Mouse (Mus musculus) ovary, postnatal 10 days (tissue): ENCODE measurements around the gene Slc25a10.
"Not testable (repeated sequence)": the region's sequence is repeated elsewhere in the genome, so short reads cannot be mapped to it uniquely, and the experiment has no call there.

Source experiments
- DNase-seq: peaks from one replicate; pipeline ENCODE4 v3.0.0; 2022; ENCODE audit warnings: low spot score

The Slc25a10 gene

DNA sequence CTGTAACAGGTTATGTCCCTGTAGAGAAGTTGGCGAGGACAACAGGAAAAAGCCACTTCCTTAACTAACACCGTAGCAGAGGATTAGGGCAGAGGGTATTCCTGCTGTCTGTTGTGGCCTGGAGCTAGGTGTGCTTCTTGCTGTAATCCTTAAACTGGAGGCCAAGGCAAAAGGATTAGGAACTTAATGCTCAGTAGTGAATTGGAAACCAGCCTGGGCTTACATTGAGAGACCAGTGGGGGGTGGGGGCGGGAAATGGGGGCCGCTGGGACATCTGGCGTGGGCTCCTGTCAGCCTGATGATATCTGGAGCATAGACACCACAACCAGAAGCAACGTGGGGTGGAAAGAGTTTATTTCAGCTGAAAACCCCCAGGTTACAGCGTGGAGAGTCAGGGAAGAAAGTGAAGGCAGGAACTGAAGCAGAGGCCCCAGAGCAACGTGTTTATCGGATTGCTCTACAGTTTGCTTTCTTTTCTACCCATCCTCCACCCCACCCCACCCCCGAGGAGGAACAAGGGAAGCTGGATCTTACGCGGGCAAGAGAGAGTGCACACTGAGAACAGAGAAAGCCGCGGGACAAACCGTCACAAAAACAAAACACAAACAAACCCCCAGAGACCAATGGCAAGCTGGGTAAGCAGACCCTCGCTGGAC, 18.9 kb downstream of the Slc25a10 start:
- DNase-seq: no peak

DNA sequence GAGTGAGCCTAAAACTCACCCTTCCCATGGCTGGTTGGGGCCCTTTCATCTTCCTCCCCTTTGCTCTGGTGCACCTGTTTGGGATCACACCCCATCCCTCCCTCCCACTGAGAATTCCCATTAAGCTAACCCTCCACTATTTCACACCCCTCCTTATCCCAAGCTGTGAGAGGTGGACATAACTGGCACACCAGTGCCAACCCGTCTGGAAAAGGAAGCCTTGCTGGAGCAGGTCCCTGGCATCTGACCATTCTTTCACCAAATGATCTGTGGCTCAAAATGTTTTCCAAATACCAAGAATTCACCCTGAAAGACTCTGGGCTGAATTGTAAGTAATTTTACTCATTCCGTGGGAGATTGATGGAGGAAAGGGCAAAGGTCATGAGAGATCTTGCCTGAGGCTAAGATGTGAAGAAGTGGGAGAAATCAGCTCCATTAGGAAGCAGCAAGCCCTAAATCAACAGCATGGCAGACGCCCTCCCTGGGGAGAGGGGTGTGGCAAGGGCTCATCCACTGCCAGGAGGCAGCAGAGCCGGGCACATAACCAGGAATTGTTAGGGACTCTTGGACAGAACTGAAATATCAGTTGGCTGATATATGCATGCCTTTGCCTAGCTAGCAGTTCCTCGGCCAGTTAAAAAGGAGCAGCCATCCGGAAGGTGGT, 21.3 kb downstream of the Slc25a10 start:
- DNase-seq: no peak

DNA sequence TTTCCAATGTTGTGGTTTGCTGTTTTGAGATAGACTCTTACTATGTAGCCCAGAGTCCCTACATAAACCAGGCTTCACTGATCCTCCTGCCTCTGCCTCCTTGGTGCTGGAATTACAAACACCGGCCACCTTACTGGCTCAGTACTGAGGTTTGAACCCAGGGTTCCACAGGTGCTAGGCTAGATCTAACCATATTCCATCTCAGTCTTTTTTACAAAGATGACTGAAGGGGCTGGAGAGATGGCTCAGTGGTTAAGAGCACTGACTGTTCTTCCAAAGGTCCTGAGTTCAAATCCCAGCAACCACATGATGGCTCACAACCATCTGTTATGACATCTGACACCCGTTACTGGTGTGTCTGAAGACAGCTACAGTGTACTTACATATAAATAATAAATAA, 22.6 kb downstream of the Slc25a10 start:
- not testable (repeated sequence) for DNase-seq

DNA sequence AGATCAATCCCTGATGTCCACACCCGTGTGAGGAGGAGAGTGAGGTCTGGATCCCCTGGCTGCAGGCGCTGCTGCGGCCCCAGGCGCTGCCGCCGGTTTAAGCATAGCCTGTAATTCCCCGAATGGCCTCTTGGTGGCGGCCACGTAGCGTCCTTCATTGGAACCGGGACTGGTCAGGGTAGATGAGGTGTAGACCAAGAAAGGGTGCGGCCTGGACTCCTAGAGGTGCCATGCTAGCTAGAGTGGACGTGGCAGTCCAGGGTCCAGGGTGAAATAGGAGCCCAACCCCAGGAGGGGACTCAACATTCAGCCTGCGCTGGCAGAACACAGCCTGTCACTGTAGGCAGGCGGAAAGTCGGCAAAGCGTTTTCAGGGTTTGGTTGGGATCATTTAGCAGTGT, 24.0 kb downstream of the Slc25a10 start:
- peak; percentile 89 for DNase-seq

DNA sequence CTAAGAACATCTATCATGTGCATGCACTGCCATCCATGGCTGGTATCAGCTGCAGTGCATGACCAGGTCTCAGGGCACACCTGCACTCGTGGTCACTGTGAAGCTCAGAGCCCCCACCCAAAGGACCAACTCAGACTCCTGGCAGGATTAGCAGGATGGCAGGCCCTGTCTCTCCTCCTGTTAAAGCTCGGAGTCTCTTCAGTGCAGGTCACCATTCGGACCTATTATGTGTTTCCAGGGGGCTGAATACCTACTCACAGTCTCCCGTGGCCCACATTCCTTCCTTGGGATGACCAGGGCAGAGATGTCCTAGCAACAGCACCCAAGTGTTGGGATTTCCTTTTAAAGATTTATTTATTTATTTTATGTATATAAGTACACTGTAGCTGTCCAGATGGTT, 25.5 kb downstream of the Slc25a10 start:
- no peak for DNase-seq

DNA sequence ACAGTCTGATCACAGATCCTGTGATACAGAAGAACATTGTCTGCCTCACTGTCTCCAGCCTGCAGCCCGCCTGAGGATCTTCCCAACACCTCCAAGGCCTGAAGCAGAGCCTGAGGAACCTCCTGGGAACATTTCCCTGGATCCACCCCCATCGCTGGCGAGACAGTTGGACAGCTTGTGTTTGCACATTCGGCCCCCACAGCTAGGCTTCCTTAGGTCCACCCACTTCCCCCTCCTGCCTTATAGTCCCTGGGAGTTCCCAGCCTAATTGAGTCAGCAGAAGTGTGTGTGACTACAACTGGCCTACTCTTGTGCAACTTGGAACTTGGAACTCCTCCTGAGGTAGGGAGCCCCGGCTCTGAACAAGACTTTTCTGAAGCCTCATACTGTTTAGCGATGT, 26.4 kb downstream of the Slc25a10 start:
- no peak for DNase-seq

DNA sequence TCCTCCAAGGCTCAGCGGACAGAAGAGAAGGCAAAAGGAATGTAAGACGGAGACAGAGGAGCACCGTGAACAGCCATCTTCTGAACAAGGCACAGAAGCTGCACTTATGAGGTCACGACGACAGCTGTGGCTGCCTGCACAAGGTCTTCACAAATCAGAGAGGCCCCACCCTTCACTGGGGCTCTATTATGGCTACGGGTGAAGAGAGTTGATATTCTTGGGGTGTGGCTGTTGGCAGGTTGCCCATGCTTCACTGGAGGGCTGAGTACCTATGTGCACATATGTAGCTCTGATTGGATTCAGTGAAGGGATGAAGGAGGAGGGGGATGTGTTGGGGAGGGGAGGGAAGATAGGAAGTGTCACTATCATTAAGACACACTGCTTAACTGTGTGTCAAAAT, 26.9 kb downstream of the Slc25a10 start:
- DNase-seq: no peak

DNA sequence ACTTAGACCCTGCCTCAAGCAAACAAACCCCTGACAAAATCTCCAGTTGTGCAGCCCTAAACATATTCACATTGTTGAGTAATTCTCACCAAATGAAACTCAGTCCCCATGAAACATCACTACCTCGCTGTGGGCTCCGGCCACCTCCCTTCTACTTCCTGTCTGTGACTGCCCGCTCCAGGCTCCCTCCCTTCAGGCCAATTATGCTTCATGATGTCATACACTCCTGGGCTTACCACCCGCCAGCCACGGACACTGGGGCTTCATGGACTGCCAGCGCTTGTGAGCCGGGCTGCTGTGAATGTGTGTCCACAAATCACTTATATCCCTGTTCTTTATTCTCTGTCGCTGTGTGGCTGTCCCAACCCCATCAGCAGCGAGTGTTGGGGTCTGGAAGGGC, 28.1 kb downstream of the Slc25a10 start:
- DNase-seq: no peak

DNA sequence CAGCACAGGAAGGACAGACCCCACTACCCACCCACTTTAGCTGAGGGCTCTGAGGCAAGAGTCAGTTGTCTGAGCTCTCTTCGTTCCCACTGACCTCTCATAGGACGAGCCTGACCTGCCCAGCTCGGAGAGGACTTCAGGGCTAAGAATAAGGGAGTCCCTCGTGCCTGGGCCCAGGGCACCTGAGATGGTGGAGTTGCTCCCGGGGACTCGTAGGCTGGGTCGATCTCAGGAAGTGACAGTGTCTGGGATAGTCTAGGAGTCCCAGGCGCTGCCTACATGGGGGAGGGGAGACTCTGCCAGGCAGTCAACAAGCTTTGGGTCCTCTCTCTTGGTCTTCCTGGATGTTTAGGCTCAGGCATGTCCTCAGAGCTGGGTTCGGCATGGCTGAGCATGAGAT, 28.9 kb downstream of the Slc25a10 start:
- no peak for DNase-seq

DNA sequence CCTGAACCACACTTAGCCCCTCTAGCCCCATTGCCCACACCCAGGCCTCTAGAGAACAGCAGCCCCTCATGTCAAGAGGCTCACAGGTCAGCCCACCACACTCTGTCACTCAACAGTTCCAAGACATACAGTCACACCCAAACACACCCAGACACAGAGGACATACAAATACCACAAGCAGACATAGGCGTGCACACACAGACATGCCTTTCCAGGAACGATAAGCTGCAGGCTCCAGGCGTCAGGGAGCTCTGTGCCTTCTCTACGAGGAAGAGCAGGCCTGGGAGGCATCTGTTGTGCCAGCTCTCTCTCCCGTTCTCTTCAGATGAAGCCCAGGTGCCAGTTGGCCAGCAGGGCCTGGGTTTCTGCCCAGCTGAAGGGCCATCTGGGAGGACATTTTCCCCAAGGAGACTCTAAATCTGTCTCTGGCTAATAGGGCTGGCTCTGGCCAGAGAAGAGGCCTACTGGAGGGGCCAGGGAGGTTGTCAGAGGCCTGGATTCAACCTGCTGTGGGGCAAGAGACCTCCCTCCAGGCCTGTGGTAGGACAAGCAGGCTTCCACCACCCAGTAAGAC, 29.4 kb downstream of the Slc25a10 start:
- no peak for DNase-seq

DNA sequence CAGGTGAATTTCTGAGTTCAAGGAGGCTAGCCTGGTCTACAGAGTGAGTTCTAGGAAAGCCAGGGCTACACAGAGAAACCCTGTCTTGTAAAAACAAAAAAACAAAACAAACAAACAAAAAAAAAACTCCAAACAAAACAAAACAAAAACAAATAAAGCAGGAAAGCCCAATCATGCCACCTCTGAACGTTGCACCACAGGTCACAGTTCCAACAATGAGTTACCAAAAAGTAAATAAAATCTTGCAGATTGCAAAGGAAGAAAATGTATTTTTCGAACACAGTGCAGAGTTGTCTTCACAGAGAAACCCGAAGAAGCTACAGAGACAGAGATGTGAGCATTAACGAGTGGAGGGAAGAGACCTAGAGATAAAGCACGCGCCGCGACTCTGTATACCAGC, 30.9 kb downstream of the Slc25a10 start:
- no peak for DNase-seq

DNA sequence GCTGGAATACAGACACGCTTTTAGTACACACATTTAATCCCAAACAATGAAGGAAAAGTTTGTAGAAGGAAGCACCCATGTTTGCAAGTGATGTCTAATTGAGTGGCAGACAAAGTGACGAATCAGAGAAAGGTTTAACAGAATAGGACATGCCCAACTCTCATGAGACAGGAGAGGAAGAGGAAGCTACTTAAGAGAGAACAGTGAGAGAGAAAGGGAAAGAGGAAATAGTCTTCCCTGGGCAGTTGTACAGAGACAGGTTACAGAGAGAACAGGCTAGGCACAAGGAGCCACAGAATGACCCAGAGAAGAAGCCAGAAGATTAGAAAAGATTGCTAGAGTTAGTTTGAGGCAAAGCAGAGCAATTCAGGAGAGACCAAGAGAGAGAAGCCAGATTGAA, 34.3 kb downstream of the Slc25a10 start:
- DNase-seq: no peak

DNA sequence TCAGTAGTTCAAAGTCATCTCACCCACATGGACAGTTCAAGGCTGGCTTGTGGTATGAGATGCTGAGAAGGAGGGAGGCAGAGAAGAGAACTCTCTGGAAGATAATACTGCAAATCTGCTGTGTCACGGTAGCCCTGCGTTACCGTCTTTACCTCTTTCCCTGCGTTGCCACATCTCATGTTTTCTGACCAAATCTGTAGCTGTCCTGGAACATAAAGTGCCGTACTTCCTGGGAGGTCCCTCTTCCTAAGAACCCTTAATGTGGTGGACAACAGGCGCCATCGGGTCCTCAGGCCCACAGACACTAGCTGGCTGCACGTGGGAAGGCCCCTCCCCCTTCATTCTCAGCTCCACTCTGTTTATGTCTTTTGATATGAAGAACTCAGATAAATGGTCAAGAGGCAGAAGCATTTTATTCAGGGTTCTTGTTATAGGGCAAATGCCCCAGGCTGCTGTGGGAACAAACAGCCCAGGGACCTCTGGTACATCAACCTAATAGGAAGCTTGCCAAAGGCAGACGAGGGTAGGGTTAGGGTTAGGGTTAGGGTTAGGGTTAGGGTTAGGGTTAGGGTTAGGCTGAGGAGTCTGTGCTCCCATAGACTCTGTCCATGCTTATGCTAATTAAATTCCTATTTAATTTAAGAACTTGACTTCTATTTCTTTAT, 36.2 kb downstream of the Slc25a10 start:
- DNase-seq: no peak

DNA sequence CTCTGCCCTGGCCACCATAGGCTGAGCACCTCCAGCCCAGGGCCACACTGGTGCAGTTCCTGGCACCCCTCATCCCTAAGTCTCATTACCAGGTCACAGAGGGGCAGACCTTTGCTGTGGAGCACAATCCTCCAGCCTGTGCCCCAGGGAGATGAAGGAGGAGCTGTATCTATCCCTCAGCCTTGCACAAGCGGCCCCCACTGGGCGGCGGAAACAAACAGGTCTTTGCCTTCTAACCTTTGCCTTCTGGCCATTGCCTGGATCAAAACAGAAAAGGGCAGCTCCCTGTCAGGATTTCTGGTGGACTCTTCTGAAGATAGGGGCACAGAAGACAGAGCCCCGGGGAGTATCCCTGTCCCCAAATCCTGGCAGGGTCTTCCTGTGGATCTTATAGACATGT, 37.3 kb downstream of the Slc25a10 start:
- DNase-seq: no peak

DNA sequence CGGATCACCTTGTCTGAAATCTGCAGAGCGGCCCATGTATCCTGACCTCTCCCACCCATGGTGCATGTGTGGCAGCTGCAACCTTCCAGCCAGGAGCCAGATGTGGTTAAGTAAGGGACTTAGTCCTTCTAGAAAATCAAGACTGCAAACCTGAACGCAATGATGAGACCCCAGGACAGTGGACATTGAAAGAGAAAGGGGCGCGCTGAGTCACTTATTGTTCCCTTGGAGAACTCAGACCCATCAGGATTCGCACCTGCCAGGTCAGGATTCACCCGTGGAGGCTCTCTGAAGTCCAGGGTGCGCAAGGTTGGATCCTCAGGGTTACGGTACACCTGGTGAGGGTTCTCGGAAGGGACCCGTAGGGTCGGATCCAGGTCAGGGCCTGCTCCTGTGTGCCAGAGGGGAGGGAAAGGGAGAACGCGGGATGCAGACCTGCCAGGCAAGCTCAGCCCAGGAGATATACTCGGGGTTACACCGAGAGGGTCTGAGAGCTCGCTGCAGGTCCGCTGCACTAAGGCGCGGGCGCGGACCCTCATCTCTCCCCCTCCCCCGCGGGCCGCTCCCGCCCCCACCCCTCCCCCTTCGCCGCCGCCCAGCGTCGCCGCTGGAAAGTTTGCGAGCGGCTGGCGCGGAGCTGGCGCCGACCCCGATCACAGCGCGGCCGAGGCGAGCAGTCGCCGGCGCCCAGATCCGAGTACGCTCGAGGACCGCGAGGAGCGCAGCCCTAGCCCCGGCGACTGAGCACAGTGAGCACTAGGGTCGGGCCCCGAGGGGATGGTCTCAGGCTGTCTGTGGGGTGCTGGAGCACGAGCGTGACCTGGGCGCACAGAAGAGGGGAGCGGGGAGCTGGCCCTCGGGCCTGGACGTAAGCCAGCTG, 38.7 kb downstream of the Slc25a10 start, which contains the start of gene Gcgr:
Gene Gcgr, plus strand, starts transcription at position 615 of the 880 bp plus-strand sequence.
- DNase-seq: no peak

DNA sequence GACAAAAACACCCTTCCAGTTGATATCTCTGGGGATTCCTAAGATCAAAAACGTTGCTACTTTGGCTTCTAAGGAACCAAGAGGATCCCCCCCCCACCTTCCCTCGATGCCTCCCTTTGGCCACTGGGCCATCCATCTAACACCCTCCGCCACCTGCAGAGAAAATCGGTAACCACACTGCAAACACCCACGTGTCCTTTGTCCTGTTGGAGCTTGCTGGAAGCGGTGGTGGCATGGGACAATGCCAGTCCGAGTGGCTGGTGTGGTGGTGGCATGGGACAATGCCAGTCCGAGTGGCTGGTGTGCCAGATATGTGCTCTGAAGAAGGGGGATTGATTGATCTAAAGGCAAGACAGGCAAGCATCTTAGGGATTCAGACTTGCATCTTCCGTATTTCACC, 40.0 kb downstream of the Slc25a10 start:
- no peak for DNase-seq

DNA sequence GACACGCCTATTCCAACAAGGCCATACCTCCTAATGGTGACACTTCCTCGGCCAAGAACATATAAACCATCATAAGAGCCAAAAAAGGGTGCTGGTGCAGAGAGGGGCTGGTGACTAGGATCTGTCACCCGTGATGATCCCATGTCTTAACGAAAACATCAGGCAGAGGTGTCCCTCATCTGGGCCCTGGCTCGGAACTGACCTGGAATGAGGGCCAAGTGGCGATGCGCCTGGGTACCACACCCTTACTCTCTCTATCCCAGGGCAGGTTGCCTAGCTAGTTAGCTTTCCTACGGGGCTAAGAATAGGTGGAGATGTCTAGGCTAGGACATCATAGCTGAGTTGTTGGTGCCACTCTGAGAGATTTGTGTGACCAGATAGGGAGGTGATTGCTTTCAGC, 42.5 kb downstream of the Slc25a10 start:
- no peak for DNase-seq

DNA sequence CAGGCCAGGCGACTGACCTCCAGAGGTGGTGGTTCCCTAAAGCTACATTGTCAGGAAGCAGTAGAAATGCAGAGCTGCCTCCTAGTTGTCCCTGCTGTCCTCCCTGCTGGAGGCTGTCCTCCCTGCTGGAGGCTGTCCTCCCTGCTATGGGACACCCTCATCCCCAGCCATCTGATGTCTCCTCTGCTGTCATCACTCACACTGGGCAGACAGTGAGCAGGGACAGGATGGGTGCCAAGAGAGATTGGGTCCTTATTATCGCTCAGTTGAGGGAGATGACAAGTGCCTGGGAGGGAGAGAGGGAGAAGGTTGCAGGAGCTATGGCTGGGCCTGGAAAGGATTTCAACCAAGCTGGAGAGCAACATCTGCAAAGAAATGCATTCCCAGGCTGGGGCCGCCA, 43.5 kb downstream of the Slc25a10 start:
- no peak for DNase-seq

DNA sequence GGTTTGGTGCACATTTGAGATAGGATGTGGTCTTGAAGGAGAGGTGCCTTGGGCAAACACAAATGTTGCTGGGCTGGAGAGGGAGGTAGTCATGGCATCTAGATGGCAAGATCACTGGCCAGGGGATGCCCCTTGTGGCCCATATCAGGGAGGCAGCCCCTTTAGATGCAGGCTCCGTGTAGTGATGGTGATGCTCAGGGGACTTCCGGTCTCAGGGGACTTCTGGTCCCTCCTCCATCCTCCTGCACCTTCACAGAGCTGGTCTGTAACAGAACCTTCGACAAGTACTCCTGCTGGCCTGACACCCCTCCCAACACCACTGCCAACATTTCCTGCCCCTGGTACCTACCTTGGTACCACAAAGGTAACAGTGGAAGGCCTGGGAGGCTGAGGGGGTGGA, 44.2 kb downstream of the Slc25a10 start:
- DNase-seq: no peak

DNA sequence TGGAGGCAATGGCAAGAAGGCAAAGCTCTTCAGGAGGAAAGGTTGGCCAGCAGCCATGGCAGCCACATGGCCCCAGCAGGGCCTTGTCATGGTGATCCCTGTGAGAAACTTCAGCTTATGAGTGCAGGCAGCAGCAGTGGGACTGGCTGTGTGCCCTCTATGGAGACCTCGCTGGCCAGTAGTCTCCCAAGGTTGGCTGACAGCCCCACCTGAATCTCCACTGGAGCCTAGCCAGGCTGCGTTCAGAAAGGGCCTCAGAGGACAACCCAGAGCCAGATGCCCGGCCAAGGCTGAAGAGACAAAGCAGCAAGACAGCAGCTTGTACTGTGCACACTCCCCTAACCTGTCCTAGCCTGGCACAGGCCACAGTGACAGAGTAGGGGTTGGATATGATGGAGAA, 46.8 kb downstream of the Slc25a10 start:
- DNase-seq: no peak

DNA sequence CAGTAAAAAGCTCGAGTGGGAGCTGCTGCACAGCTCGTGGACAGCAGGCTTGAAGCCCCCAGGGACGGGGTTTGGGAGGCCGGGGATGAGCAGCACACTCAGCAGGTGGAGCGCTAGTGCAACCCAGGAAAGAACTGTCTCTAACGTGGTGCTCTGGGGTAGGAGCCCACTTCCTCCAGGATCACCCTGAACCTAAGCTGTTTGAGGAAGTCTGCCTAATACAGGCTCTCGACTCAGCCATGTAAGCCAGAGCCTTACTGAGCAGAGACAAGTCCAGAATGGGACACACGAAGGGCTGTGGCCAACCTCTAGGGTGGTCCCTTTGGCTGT, 47.3 kb downstream of the Slc25a10 start:
- no peak for DNase-seq

DNA sequence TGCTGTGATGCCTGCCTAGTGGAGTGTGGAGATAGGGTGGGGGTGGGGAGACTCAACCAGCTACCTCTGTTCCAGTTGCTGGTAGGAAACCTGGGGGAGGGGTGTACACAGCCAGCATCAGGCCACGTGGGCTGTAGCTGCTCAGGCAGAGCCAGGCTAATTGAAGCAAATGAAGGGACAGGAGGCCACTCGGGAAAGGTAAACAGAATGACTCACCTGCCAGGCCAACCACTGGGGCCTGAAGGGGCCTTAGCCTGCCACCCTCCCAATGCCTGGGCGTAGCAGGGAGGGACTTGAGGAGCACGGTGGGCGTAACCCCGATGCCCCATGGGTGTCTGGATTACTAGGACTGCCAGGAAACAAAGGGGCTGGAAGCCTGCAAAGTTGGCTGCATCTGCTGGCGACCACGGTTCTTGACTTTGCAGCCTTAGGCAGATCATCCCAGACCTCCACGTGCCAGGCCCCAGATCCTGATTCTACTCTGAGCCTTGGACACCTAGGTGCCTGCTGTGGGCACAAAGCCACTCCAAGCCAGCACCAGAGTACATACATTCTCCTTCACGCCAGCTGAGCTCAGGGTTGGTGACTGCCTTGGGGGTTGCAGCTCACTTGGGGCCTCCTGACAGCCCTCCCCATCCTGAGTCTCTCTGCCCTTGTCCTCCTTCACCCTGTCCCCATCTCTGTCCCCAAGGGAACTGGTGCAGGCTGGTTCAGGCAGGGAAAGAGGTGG, 47.8 kb downstream of the Slc25a10 start:
- no peak for DNase-seq
